Mouse (Mus musculus) heart, embryonic 15.5 days (tissue): ENCODE measurements around the gene Ticrr. TPM values are rescaled to one million over a fixed set of nuclear protein-coding genes. Genes with fewer than 3 reads are reported as not detected.

Source experiments
- ATAC-seq: fragments of 200-750 bp; cut with Nextera tagmentation; replicated peaks from 2 replicates; pipeline ENCODE4 v1.8.0; 2017; ENCODE audit warnings: low read depth, moderate TSS enrichment; ENCODE audit not compliant: insufficient number of reproducible peaks, insufficient read depth, low FRiP score
- H3K27ac ChIP-seq: fragments of 300-500 bp; sonication (generic); 2 replicates; pipeline ENCODE4 v1.5.1; 2015; ENCODE audit warnings: mild to moderate bottlenecking, inconsistent platforms
- H3K27me3 ChIP-seq: fragments of 300-500 bp; sonication (generic); 2 replicates; pipeline ENCODE4 v1.6.1; 2015; ENCODE audit warnings: inconsistent platforms
- H3K36me3 ChIP-seq: fragments of 300-500 bp; sonication (generic); 2 replicates; pipeline ENCODE4 v1.6.1; 2015; ENCODE audit warnings: mild to moderate bottlenecking, inconsistent platforms
- H3K4me1 ChIP-seq: fragments of 300-500 bp; sonication (generic); replicated peaks from 2 replicates; pipeline ENCODE4 v1.6.1; 2015; ENCODE audit warnings: inconsistent platforms
- H3K4me2 ChIP-seq: fragments of 300-500 bp; sonication (generic); 2 replicates; pipeline ENCODE4 v1.6.1; 2015; ENCODE audit warnings: inconsistent platforms, mild to moderate bottlenecking, moderate library complexity
- H3K4me3 ChIP-seq: fragments of 300-500 bp; sonication (generic); 2 replicates; pipeline ENCODE4 v1.5.1; 2015; ENCODE audit warnings: mild to moderate bottlenecking, inconsistent platforms
- H3K9ac ChIP-seq: fragments of 300-500 bp; sonication (generic); 2 replicates; pipeline ENCODE4 v1.6.1; 2015; ENCODE audit warnings: mild to moderate bottlenecking, inconsistent platforms
- H3K9me3 ChIP-seq: fragments of 300-500 bp; sonication (generic); replicated peaks from 2 replicates; pipeline ENCODE4 v1.6.1; 2016; ENCODE audit warnings: inconsistent platforms
- WGBS: fragments of 180-500 bp; shearing (Covaris S2); methylation state at CpG from one replicate; pipeline ENCODE4 v1.1.7; 2015; ENCODE audit warnings: mixed read lengths; 5-methylcytosine and 5-hydroxymethylcytosine counted together
- polyA plus RNA-seq: library from polyadenylated mRNA; unstranded; fragments of >200 nt; fragmentation: Nextera tagmentation; extraction: Ambion mirVana; gene quantifications from 2 replicates; pipeline ENCODE4 v1.2.1, GENCODE M21; 2015

Gene Ticrr
- polyA plus RNA-seq, 1 experiment from 2014 or later, result 4.3 TPM

GRCm38 (mm10) chr7:79696495-79696894 lies 36.5 kb downstream of the Ticrr start:
- no peak overlapping the region for H3K4me2 ChIP-seq
- no peak overlapping the region for H3K27ac ChIP-seq
- 81% methylated on average over 8 of the region's 8 CpGs for WGBS
- H3K9ac ChIP-seq, result no peak overlapping the region
- ATAC-seq, result no peak
- H3K36me3 ChIP-seq, result peaks cover 67% of the 10 kb centered on the region
- no peak overlapping the region for H3K4me3 ChIP-seq
- no peaks in the 10 kb centered on the region for H3K4me1 ChIP-seq
- no peaks in the 10 kb centered on the region for H3K27me3 ChIP-seq
- H3K9me3 ChIP-seq, result no peaks in the 10 kb centered on the region

- Histone ChIP-seq H3K36me3 (peaks cover 20% of the 10 kb centered on the region), H3K27ac (no peak overlapping the region), H3K27me3 (no peaks in the 10 kb centered on the region), H3K4me2 (no peak overlapping the region), H3K9ac (no peak overlapping the region), H3K4me1 (peaks cover 6% of the 10 kb centered on the region; the same call in 1 of the 2 replicates), H3K9me3 (no peaks in the 10 kb centered on the region), H3K4me3 (no peak overlapping the region)
- no peak; the same call in 1 of the 2 replicates for ATAC-seq
- WGBS, result 47% methylated on average over 16 of the region's 16 CpGs
Observed at GRCm38 (mm10) chr7:79702755-79703154, 42.8 kb downstream of the Ticrr start.

GRCm38 (mm10) chr7:79705210-79705609 lies 45.2 kb downstream of the Ticrr start:
- Histone ChIP-seq H3K27ac (no peak overlapping the region), H3K36me3 (peaks cover 12% of the 10 kb centered on the region; the same call in 1 of the 2 replicates), H3K9me3 (no peaks in the 10 kb centered on the region), H3K4me3 (no peak overlapping the region), H3K4me1 (peaks cover 11% of the 10 kb centered on the region), H3K27me3 (peaks cover 19% of the 10 kb centered on the region), H3K4me2 (no peak overlapping the region), H3K9ac (no peak overlapping the region)
- 63% methylated on average over 5 of the region's 5 CpGs for whole genome bisulfite sequencing
- no peak for ATAC-seq

- Histone ChIP-seq H3K27ac (no peak overlapping the region), H3K4me3 (peak overlapping the region; percentile 51), H3K9ac (peak overlapping the region; percentile 46), H3K4me1 (peaks cover 12% of the 10 kb centered on the region), H3K4me2 (peak overlapping the region; percentile 88), H3K27me3 (peaks cover 31% of the 10 kb centered on the region), H3K36me3 (peaks cover 10% of the 10 kb centered on the region; the same call in 1 of the 2 replicates), H3K9me3 (no peaks in the 10 kb centered on the region)
- ATAC-seq, result peak; percentile 45; the same call in 1 of the 2 replicates
- 2% methylated on average over 55 of the region's 55 CpGs for WGBS
Observed at GRCm38 (mm10) chr7:79710130-79710607, 50.2 kb downstream of the Ticrr start.

GRCm38 (mm10) chr7:79710831-79711230 lies 50.8 kb downstream of the Ticrr start:
- ATAC-seq, result no peak
- peak overlapping the region; percentile 88 for H3K4me2 ChIP-seq
- no peaks in the 10 kb centered on the region for H3K9me3 ChIP-seq
- 51% methylated on average over 17 of the region's 17 CpGs for WGBS
- H3K27ac ChIP-seq, result no peak overlapping the region
- peaks cover 10% of the 10 kb centered on the region; the same call in 1 of the 2 replicates for H3K36me3 ChIP-seq
- peaks cover 31% of the 10 kb centered on the region for H3K27me3 ChIP-seq
- H3K4me3 ChIP-seq, result peak overlapping the region; percentile 51; the same call in 1 of the 2 replicates
- H3K4me1 ChIP-seq, result peaks cover 14% of the 10 kb centered on the region
- no peak overlapping the region for H3K9ac ChIP-seq

- Histone ChIP-seq H3K4me2 (peak within 1 kb of the TSS; percentile 93), H3K27ac (no peak within 1 kb of the TSS), H3K27me3 (peaks cover 17% of the 10 kb centered on the region), H3K36me3 (no peaks in the 10 kb centered on the region), H3K9ac (peak within 1 kb of the TSS; percentile 72), H3K9me3 (no peaks in the 10 kb centered on the region), H3K4me1 (peaks cover 12% of the 10 kb centered on the region), H3K4me3 (peak within 1 kb of the TSS; percentile 83)
- peak; percentile 92 for ATAC-seq
- under 1% methylated on average over 54 of the region's 55 CpGs for WGBS
Observed at GRCm38 (mm10) chr7:79715187-79715981, 55.4 kb downstream of the Ticrr start, which contains the start of gene Kif7. TSS of gene Kif7 (minus strand) at chr7:79715720.

- Histone ChIP-seq H3K9ac (peak overlapping the region; percentile 75), H3K27ac (peak overlapping the region; percentile 56; the same call in 1 of the 2 replicates), H3K4me1 (peaks cover 8% of the 10 kb centered on the region; the same call in 1 of the 2 replicates), H3K36me3 (no peaks in the 10 kb centered on the region), H3K27me3 (peaks cover 20% of the 10 kb centered on the region), H3K4me2 (peak overlapping the region; percentile 96), H3K9me3 (no peaks in the 10 kb centered on the region), H3K4me3 (peak overlapping the region; percentile 69)
- under 1% methylated on average over 48 of the region's 48 CpGs for whole genome bisulfite sequencing
- peak; percentile 63 for ATAC-seq
Observed at GRCm38 (mm10) chr7:79721386-79721977, 61.5 kb downstream of the Ticrr start.

GRCm38 (mm10) chr7:79727091-79727490 lies 67.1 kb downstream of the Ticrr start:
- Histone ChIP-seq H3K4me3 (no peak overlapping the region), H3K4me2 (no peak overlapping the region), H3K4me1 (no peaks in the 10 kb centered on the region), H3K27ac (no peak overlapping the region), H3K9me3 (no peaks in the 10 kb centered on the region), H3K36me3 (no peaks in the 10 kb centered on the region), H3K9ac (no peak overlapping the region), H3K27me3 (peaks cover 21% of the 10 kb centered on the region)
- 11% methylated on average over 2 of the region's 2 CpGs for WGBS
- ATAC-seq, result no peak

- 25% methylated on average over 6 of the region's 6 CpGs for WGBS
- Histone ChIP-seq H3K9ac (no peak overlapping the region), H3K4me3 (no peak overlapping the region), H3K27me3 (peaks cover 12% of the 10 kb centered on the region), H3K27ac (no peak overlapping the region), H3K4me1 (no peaks in the 10 kb centered on the region), H3K36me3 (no peaks in the 10 kb centered on the region), H3K4me2 (no peak overlapping the region), H3K9me3 (no peaks in the 10 kb centered on the region)
- ATAC-seq, result peak; percentile 23; the same call in 1 of the 2 replicates
Observed at GRCm38 (mm10) chr7:79728219-79728618, 68.2 kb downstream of the Ticrr start.

GRCm38 (mm10) chr7:79729169-79729568 lies 69.2 kb downstream of the Ticrr start:
- no peaks in the 10 kb centered on the region for H3K4me1 ChIP-seq
- H3K9ac ChIP-seq, result no peak overlapping the region
- H3K4me2 ChIP-seq, result no peak overlapping the region
- H3K27ac ChIP-seq, result no peak overlapping the region
- ATAC-seq, result no peak
- 6% methylated on average over 8 of the region's 8 CpGs for WGBS
- H3K9me3 ChIP-seq, result no peaks in the 10 kb centered on the region
- H3K4me3 ChIP-seq, result no peak overlapping the region
- H3K27me3 ChIP-seq, result peaks cover 10% of the 10 kb centered on the region
- no peaks in the 10 kb centered on the region for H3K36me3 ChIP-seq

GRCm38 (mm10) chr7:79729743-79730370 lies 69.9 kb downstream of the Ticrr start:
- 54% methylated on average over 11 of the region's 11 CpGs for WGBS
- H3K36me3 ChIP-seq, result no peaks in the 10 kb centered on the region
- ATAC-seq, result no peak
- no peak overlapping the region for H3K4me2 ChIP-seq
- H3K4me1 ChIP-seq, result no peaks in the 10 kb centered on the region
- H3K27me3 ChIP-seq, result peaks cover 10% of the 10 kb centered on the region
- H3K9me3 ChIP-seq, result no peaks in the 10 kb centered on the region
- no peak overlapping the region for H3K27ac ChIP-seq
- no peak overlapping the region for H3K9ac ChIP-seq
- H3K4me3 ChIP-seq, result no peak overlapping the region
